Mouse (Mus musculus): ENCODE results near the gene Camsap3. TPM values are rescaled to one million over a fixed set of nuclear protein-coding genes. Genes with fewer than 3 reads are reported as not detected.

Gene Camsap3
- 4.9 and 5.3 TPM in 2 replicates for polyA plus RNA-seq (2015; fragmentation: Nextera tagmentation; extraction: Ambion mirVana)

DNA sequence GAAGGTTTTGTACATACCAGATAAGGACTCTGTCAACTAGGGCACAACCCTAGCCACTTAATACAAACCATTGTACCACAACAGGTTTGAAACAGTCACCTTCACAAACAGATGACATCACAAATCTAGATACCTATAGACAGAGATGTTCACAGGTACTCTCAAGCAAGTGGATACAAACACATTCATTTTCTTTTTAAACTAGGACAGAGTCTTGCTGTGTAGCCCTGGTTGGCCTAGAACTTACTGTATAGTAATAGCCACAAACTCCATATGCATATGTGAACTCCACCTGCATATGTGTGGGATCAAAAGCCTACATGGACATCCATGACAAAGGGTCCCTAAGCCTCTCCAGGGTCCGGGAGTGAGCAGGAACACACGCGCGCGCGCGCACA is at the start of gene Camsap3:
TSS of gene Camsap3 (plus strand) at position 301 of the 398 bp plus-strand sequence.

DNA sequence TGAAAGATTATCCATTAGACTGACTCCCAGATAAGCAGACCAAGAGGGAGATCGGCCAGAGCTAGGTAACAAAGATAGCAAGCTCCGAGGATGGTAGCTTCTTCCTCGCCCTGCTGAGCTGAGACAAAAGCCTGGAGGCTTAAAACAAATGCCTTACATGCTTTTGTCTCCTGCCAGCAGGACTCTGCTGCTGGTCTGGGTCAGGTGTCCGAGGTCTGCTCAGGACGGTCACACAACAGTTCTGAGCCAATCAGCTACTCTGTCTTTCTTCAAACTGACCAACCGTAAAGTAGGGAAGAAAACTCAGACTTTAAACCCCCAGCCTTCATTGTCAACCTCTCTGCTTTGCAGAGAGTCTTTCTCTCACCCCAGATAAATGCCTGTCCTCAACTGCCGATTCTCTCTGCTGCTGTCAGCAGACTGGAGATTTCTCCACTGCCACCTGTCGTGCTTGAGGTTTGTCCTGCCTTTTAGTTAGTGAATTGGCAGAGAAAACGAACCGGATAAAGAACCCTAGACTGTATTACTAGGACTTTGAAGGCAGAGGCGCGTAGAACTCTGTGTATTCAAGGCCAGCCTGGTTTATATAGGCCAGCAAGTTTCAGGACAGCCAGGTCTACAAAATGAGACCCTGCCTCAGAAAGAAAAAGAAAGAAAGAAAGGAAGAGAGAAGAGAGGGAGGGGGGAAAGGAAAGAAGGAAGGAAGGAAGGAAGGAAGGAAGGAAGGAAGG is 19.3 kb upstream of the Camsap3 start, which contains the start of gene C330021F23Rik:
TSS of gene C330021F23Rik (plus strand) at position 350 of the 731 bp plus-strand sequence.

DNA sequence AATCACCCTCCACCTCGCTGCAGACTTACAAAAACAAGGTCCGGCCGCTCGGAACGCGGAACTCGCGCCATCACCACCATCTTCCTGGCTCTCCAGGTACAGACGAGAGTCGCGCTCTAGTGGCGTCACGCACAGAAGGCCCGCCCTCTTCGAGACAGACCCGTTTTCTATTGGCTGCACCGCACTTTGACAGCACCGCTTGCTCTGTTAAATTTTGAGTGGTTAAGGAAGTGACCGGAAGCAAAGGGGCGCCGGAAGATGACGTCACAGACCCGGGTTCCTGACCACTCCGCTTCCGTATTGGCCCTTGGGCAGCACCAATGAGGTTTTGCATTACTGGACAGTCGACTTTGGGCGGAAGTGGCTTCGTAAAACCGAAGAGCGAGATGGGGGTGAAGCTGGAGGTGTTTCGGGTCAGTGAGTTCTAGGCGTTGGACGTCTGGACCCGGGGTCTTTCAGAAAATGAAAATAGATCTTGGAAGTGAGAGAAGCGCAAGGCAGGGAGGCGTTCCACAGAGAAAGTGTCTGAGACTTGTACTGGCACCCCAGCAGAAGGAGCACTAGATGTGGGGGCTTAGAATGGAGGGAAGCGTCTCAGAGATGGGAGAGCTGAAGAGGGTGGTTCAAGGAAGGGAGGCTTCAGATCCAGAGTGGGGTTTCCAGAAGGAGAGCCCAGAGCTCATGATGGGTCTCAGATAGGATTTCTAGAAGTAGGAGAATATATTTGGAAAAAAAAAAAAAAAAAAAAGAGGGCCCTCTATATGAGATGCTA is 34.3 kb downstream of the Camsap3 start, which contains the start of the genes Xab2 and Pet100:
TSS of gene Xab2 (minus strand) at position 118 of the 772 bp plus-strand sequence.
TSS of gene Pet100 (plus strand) at position 350 of the 772 bp plus-strand sequence.

DNA sequence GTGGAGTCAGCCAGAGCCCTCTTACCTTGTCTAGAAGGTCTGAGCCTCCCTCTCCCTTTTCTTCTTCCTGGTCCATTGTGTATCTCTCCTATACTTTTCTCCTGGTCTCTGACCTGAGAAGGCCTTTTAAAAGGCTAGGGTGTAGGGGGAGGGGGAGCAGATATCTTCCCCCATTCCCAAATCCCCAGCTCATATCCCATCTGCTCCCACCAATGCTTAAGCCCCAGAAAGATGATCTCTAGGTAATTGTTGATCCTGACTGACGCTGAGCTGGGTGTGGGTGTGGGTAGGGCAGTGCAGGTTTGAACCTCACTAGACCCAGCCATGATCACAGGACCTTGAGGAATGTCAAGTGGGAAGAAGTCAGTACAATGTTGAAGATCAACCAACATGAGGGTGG is 38.4 kb downstream of the Camsap3 start, which contains the start of gene Pcp2:
TSS of gene Pcp2 (minus strand) at position 101 of the 400 bp plus-strand sequence.

DNA sequence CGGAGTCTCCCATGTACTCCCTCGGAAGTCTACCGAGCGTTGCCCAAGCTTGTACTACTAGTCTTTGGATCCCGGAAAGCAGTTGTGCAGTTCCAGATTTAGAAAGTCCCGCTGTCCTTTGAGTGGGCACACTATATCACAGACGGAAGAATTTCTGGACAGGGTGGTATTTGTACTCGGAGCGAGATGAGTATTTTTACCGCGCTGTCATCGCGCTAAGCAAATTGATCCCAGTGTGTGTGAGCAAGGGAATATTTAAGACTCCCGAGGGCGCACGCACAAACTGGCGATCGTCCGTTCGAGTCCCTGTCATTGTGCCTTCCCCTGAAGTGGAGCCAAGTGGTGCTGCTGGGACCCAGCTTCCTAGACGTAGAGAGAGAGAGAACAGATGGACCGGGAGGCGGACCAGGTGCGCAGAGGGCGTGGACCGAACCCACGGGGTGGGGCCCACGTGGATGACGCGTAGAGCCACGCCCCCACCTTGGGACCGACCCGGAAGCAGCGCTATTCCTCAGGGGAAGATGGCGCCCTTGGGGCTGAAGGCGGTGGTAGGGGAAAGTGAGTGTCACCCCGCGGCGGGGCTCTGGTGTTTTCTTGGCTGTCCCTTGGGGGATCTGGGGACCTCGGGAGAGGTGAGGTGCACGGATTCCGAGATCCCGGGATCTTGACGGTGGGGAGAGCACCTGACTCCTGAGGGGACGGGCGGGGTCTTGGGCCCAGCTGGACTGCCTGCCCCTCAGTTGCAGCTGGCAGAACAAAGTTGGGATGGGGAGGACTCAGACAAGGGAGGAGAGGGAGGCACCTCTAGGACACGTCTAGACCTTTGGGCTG is 43.8 kb downstream of the Camsap3 start, which contains the start of gene Stxbp2:
TSS of gene Stxbp2 (plus strand) at position 309 of the 831 bp plus-strand sequence.

DNA sequence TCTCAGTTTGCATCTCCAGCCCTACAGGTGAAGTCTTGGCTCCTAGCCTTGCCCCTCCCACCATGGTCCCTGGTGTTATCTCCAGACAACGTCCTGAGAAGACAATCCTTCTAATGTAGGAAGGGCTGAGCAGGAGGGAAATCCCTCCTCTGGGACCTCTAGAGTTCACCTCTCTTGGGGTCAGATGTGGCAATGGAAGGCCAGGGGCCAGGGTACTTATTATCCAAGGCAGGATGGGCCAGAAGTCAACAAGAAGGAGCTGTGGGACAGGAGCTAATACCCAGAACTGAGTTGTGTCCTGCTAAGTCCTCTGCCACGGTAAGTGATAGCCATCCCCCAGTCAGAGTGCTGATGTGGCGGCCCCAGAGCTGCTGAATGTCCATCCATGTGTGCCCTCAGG is 68.4 kb downstream of the Camsap3 start, which contains the start of gene Retn:
TSS of gene Retn (plus strand) at position 245 of the 400 bp plus-strand sequence.

Other genes with a start within 250 kb of the Camsap3 start
- gene A430078G23Rik, start 233.9 kb upstream of the Camsap3 start, polyA plus RNA-seq (2015; fragmentation: Nextera tagmentation; extraction: Ambion mirVana): 0.12 and 0.21 TPM in 2 replicates
- gene Arhgef18, start 194.3 kb upstream of the Camsap3 start, polyA plus RNA-seq (2015; fragmentation: Nextera tagmentation; extraction: Ambion mirVana): 7.6 and 9.2 TPM in 2 replicates
- 5.5 and 7.1 TPM in 2 replicates for gene Pex11g, start 119.6 kb upstream of the Camsap3 start, polyA plus RNA-seq (2015; fragmentation: Nextera tagmentation; extraction: Ambion mirVana)
- gene Tex45, start 116.4 kb upstream of the Camsap3 start, polyA plus RNA-seq (2015; fragmentation: Nextera tagmentation; extraction: Ambion mirVana): 0.10 TPM in 1 of 2 replicates, not detected in the other
- gene Zfp358, start 94.2 kb upstream of the Camsap3 start, polyA plus RNA-seq (2015; fragmentation: Nextera tagmentation; extraction: Ambion mirVana): 17.3 and 18.6 TPM in 2 replicates
- 30.1 and 32.9 TPM in 2 replicates for gene Mcoln1, start 86.8 kb upstream of the Camsap3 start, polyA plus RNA-seq (2015; fragmentation: Nextera tagmentation; extraction: Ambion mirVana)
- gene Pnpla6, start 71.9 kb upstream of the Camsap3 start, polyA plus RNA-seq (2015; fragmentation: Nextera tagmentation; extraction: Ambion mirVana): 17.0 and 17.4 TPM in 2 replicates
- 0.25 TPM in 1 of 2 replicates, not detected in the other for gene C330021F23Rik, start 19.3 kb upstream of the Camsap3 start, polyA plus RNA-seq (2015; fragmentation: Nextera tagmentation; extraction: Ambion mirVana)
- gene Xab2, start 34.0 kb downstream of the Camsap3 start, polyA plus RNA-seq (2015; fragmentation: Nextera tagmentation; extraction: Ambion mirVana): 24.4 and 25.8 TPM in 2 replicates
- 104 and 109 TPM in 2 replicates for gene Pet100, start 34.3 kb downstream of the Camsap3 start, polyA plus RNA-seq (2015; fragmentation: Nextera tagmentation; extraction: Ambion mirVana)
- not detected in 2 replicates for gene Pcp2, start 38.3 kb downstream of the Camsap3 start, polyA plus RNA-seq (2015; fragmentation: Nextera tagmentation; extraction: Ambion mirVana)
- 72.6 and 85.6 TPM in 2 replicates for gene Stxbp2, start 43.7 kb downstream of the Camsap3 start, polyA plus RNA-seq (2015; fragmentation: Nextera tagmentation; extraction: Ambion mirVana)
- gene Retn, start 68.5 kb downstream of the Camsap3 start, polyA plus RNA-seq (2015; fragmentation: Nextera tagmentation; extraction: Ambion mirVana): not detected in 2 replicates
- 0.69 and 7.5 TPM in 2 replicates for gene Mcemp1, start 78.5 kb downstream of the Camsap3 start, polyA plus RNA-seq (2015; fragmentation: Nextera tagmentation; extraction: Ambion mirVana)
- 3.4 and 8.5 TPM in 2 replicates for gene Fcor, start 85.1 kb downstream of the Camsap3 start, polyA plus RNA-seq (2015; fragmentation: Nextera tagmentation; extraction: Ambion mirVana)
- 23.6 and 24.4 TPM in 2 replicates for gene Trappc5, start 89.0 kb downstream of the Camsap3 start, polyA plus RNA-seq (2015; fragmentation: Nextera tagmentation; extraction: Ambion mirVana)
- gene Fcer2a, start 106.9 kb downstream of the Camsap3 start, polyA plus RNA-seq (2015; fragmentation: Nextera tagmentation; extraction: Ambion mirVana): 0.08 TPM in 1 of 2 replicates, not detected in the other
- 0.10 and 0.37 TPM in 2 replicates for gene Clec4g, start 133.4 kb downstream of the Camsap3 start, polyA plus RNA-seq (2015; fragmentation: Nextera tagmentation; extraction: Ambion mirVana)
- not detected in 2 replicates for gene Cd209a, start 161.7 kb downstream of the Camsap3 start, polyA plus RNA-seq (2015; fragmentation: Nextera tagmentation; extraction: Ambion mirVana)

All from urinary bladder, postnatal 0 days (tissue).